Mouse (Mus musculus) small intestine, adult 2 months (tissue): ENCODE measurements around the gene Tmem30b.

Source experiments
- CTCF ChIP-seq: fragments of 200-500 bp; IDR thresholded peaks from 2 replicates; pipeline ENCODE4 v1.5.1; 2012; ENCODE audit warnings: low read depth, mild to moderate bottlenecking, control low read depth, inconsistent platforms, low read length, moderate library complexity, mixed read lengths; ENCODE audit not compliant: insufficient replicate concordance, insufficient read length; ENCODE audit errors: extremely low read depth
- POLR2A ChIP-seq: fragments of 200-500 bp; IDR thresholded peaks from 2 replicates; pipeline ENCODE4 v1.6.1; 2012; ENCODE audit warnings: low read depth, mild to moderate bottlenecking, control low read depth, inconsistent platforms, low read length, moderate library complexity

- TF ChIP-seq CTCF (no peak), POLR2A (no peak)
Measured at GRCm38 (mm10) chr12:73531889-73532479, 14.2 kb downstream of the Tmem30b start.
